ENCODE assay signal across 11 mouse cellular contexts in genomic region chr6:113282969-113283368, GRCm38 (mm10). TPM values are rescaled to one million over a fixed set of nuclear protein-coding genes. Genes with fewer than 3 reads are reported as not detected.
DNase-seq lines count a peak whose midpoint lies in the region; ATAC-seq and TF ChIP-seq lines count a peak whose summit lies in the region.
"Had no signal": no experiment of that assay in that cellular context is flagged by ENCODE, and none has a peak within 500 bp of the region (broad histone marks: within the 10 kb centered on the region; RNA-seq: fewer than 3 reads in every experiment).

No protein-coding gene starts in this region.

- H3K4me3 ChIP-seq in heart, embryonic 10.5 days, result peak overlapping the region; percentile 15; the same call in 1 of the 2 replicates
- H3K4me3 ChIP-seq in forebrain, embryonic 16.5 days (replicated peaks; ENCODE audit: low read length), result peak overlapping the region; percentile 8; the same call in 1 of the 2 replicates
- peak overlapping the region; percentile 34 for H3K4me3 ChIP-seq in midbrain, embryonic 14.5 days (replicated peaks; ENCODE audit: low read depth, low read length)
- no peak overlapping the region for H3K4me3 ChIP-seq in liver, postnatal 0 days (ENCODE audit: low read depth, low read length)

- no peak overlapping the region for H3K27ac ChIP-seq in heart, embryonic 10.5 days
- no peak overlapping the region for H3K27ac ChIP-seq in forebrain, embryonic 16.5 days (ENCODE audit: low read length)
- no peak overlapping the region for H3K27ac ChIP-seq in midbrain, embryonic 14.5 days (replicated peaks; ENCODE audit: low read depth, low read length)
- H3K27ac ChIP-seq in liver, postnatal 0 days (ENCODE audit: low read depth), result no peak overlapping the region

- TF ChIP-seq EP300 in liver, postnatal 0 days (IDR thresholded peaks at IDR 0.05; ENCODE audit: low read depth), result no peak

- H3K9ac ChIP-seq in forebrain, embryonic 16.5 days (replicated peaks; ENCODE audit: low read depth, low read length), result no peak overlapping the region
- H3K9ac ChIP-seq in midbrain, embryonic 14.5 days (replicated peaks; ENCODE audit: low read length), result peak overlapping the region; percentile 37; the same call in 1 of the 2 replicates
- H3K9ac ChIP-seq in liver, postnatal 0 days (replicated peaks), result no peak overlapping the region

- ATAC-seq in forebrain, embryonic 16.5 days, result no peak
- peak; percentile 20; the same call in 1 of the 2 replicates for ATAC-seq in midbrain, embryonic 14.5 days (ENCODE audit: low FRiP score, low TSS enrichment)
- no peak for ATAC-seq in liver, postnatal 0 days

- DNase-seq in heart, embryonic 10.5 days (ENCODE audit: low spot score), result no peak
- no peak for DNase-seq in heart, postnatal 4 days
- DNase-seq in cerebellum, adult 11-12 months, result peak; percentile 50
- peak; percentile 16 for DNase-seq in midbrain, embryonic 14.5 days
- no peak for DNase-seq in urinary bladder, postnatal 25 days (ENCODE audit: low spot score)
- no peak for DNase-seq in liver, postnatal 0 days
- no peak for DNase-seq in spleen, adult 18-20 months
- DNase-seq: adrenal gland, postnatal 10 days had no signal

- peaks cover 19% of the 10 kb centered on the region for H3K4me1 ChIP-seq in heart, embryonic 10.5 days
- H3K4me1 ChIP-seq in forebrain, embryonic 16.5 days (replicated peaks; ENCODE audit: control insufficient read depth, insufficient read depth, low read length), result peaks cover 15% of the 10 kb centered on the region
- H3K4me1 ChIP-seq in midbrain, embryonic 14.5 days (ENCODE audit: control insufficient read depth, insufficient read depth, low read length), result peaks cover 10% of the 10 kb centered on the region; the same call in 1 of the 2 replicates
- peaks cover 3% of the 10 kb centered on the region; the same call in 1 of the 2 replicates for H3K4me1 ChIP-seq in liver, postnatal 0 days (ENCODE audit: insufficient read depth)

- H3K4me2 ChIP-seq in forebrain, embryonic 16.5 days (ENCODE audit: low read length), result peak overlapping the region; percentile 31
- peak overlapping the region; percentile 61 for H3K4me2 ChIP-seq in midbrain, embryonic 14.5 days (ENCODE audit: low read length)
- H3K4me2 ChIP-seq in liver, postnatal 0 days (ENCODE audit: low read depth, low read length), result no peak overlapping the region

- peaks cover 3% of the 10 kb centered on the region; the same call in 1 of the 2 replicates for H3K36me3 ChIP-seq in heart, embryonic 10.5 days
- peaks cover 6% of the 10 kb centered on the region for H3K36me3 ChIP-seq in forebrain, embryonic 16.5 days (ENCODE audit: control insufficient read depth, insufficient read depth)
- H3K36me3 ChIP-seq in midbrain, embryonic 14.5 days (ENCODE audit: control insufficient read depth, insufficient read depth, low read length), result peaks cover 20% of the 10 kb centered on the region; the same call in 1 of the 2 replicates
- peaks cover 5% of the 10 kb centered on the region; the same call in 1 of the 2 replicates for H3K36me3 ChIP-seq in liver, postnatal 0 days (replicated peaks; ENCODE audit: insufficient read depth, low read length)

- no peaks in the 10 kb centered on the region for H3K9me3 ChIP-seq in heart, embryonic 10.5 days
- no peaks in the 10 kb centered on the region for H3K9me3 ChIP-seq in forebrain, embryonic 16.5 days (ENCODE audit: control insufficient read depth, low read length)
- no peaks in the 10 kb centered on the region for H3K9me3 ChIP-seq in midbrain, embryonic 14.5 days (ENCODE audit: control insufficient read depth, low read length)
- H3K9me3 ChIP-seq in liver, postnatal 0 days (ENCODE audit: low read length), result no peaks in the 10 kb centered on the region

- 1% methylated on average over 22 of the region's 22 CpGs for WGBS in heart, embryonic 10.5 days
- under 1% methylated on average over 22 of the region's 22 CpGs for WGBS in forebrain, embryonic 16.5 days
- 2% methylated on average over 19 of the region's 22 CpGs for WGBS in midbrain, embryonic 14.5 days
- WGBS in liver, postnatal 0 days (ENCODE audit: insufficient replicate concordance), result 5% methylated on average over 22 of the region's 22 CpGs

- no peak for TF ChIP-seq CTCF in liver, postnatal 0 days (IDR thresholded peaks at IDR 0.05; ENCODE audit: low read depth)

- peaks cover 50% of the 10 kb centered on the region for H3K27me3 ChIP-seq in heart, embryonic 10.5 days (ENCODE audit: insufficient read depth, poor library complexity, severe bottlenecking)
- H3K27me3 ChIP-seq in forebrain, embryonic 16.5 days (replicated peaks; ENCODE audit: control insufficient read depth, insufficient read depth, low read length), result peaks cover 26% of the 10 kb centered on the region
- peaks cover 31% of the 10 kb centered on the region for H3K27me3 ChIP-seq in midbrain, embryonic 14.5 days (ENCODE audit: control insufficient read depth, insufficient read depth, low read length)
- H3K27me3 ChIP-seq in liver, postnatal 0 days (ENCODE audit: insufficient read depth, low read length), result peaks cover 28% of the 10 kb centered on the region

RNA-seq across cellular contexts. Expression of gene Cpne9, which starts 0.9 kb away (rescaled TPM):
- 0.05 TPM in 1 of 2 replicates, not detected in the other for polyA plus RNA-seq in heart, embryonic 10.5 days (2016; fragmentation: Nextera tagmentation; extraction: Ambion mirVana)
- not detected for total RNA-seq in heart, postnatal 4 days (2021)
- 0.32 and 1.4 TPM in 2 replicates for polyA plus RNA-seq in forebrain, embryonic 16.5 days (2015; fragmentation: Nextera tagmentation; extraction: Ambion mirVana)
- 4.7 and 5.5 TPM in 2 replicates for polyA plus RNA-seq in midbrain, embryonic 14.5 days (2014; fragmentation: Nextera tagmentation; extraction: Ambion mirVana)
- 0.02 and 0.04 TPM in 2 replicates for polyA plus RNA-seq in liver, postnatal 0 days (2015; fragmentation: Nextera tagmentation; extraction: Ambion mirVana)
- total RNA-seq: liver, adult 2 months had no signal
- polyA plus RNA-seq: gonadal fat pad, adult 2 months; liver, adult 2 months had no signal

RNA-seq across cellular contexts. Expression of gene Brpf1, which starts 24.0 kb away (rescaled TPM):
- polyA plus RNA-seq in heart, embryonic 10.5 days (2016; fragmentation: Nextera tagmentation; extraction: Ambion mirVana), result 15.0 and 17.7 TPM in 2 replicates
- total RNA-seq in heart, postnatal 4 days (2021), result 10 to 100 TPM; 21.8 to 23.8 TPM
- polyA plus RNA-seq in forebrain, embryonic 16.5 days (2015; fragmentation: Nextera tagmentation; extraction: Ambion mirVana), result 19.9 and 20.3 TPM in 2 replicates
- polyA plus RNA-seq in midbrain, embryonic 14.5 days (2014; fragmentation: Nextera tagmentation; extraction: Ambion mirVana), result 15.6 and 22.8 TPM in 2 replicates
- polyA plus RNA-seq in liver, postnatal 0 days (2015; fragmentation: Nextera tagmentation; extraction: Ambion mirVana), result 4.1 and 4.8 TPM in 2 replicates

RNA-seq across cellular contexts. Expression of gene Ogg1, which starts 43.8 kb away (rescaled TPM):
- 13.6 and 15.9 TPM in 2 replicates for polyA plus RNA-seq in heart, embryonic 10.5 days (2016; fragmentation: Nextera tagmentation; extraction: Ambion mirVana)
- total RNA-seq in heart, postnatal 4 days (2021), result 1 to 10 TPM; 5.2 to 6.2 TPM
- polyA plus RNA-seq in forebrain, embryonic 16.5 days (2015; fragmentation: Nextera tagmentation; extraction: Ambion mirVana), result 11.3 and 11.9 TPM in 2 replicates
- 9.2 and 9.8 TPM in 2 replicates for polyA plus RNA-seq in midbrain, embryonic 14.5 days (2014; fragmentation: Nextera tagmentation; extraction: Ambion mirVana)
- 3.8 and 4.2 TPM in 2 replicates for polyA plus RNA-seq in liver, postnatal 0 days (2015; fragmentation: Nextera tagmentation; extraction: Ambion mirVana)

RNA-seq across cellular contexts. Expression of gene Mtmr14, which starts 45.3 kb away (rescaled TPM):
- 29.7 and 36.6 TPM in 2 replicates for polyA plus RNA-seq in heart, embryonic 10.5 days (2016; fragmentation: Nextera tagmentation; extraction: Ambion mirVana)
- total RNA-seq in heart, postnatal 4 days (2021), result 10 to 100 TPM; 12.2 to 12.8 TPM
- 42.1 and 44.4 TPM in 2 replicates for polyA plus RNA-seq in forebrain, embryonic 16.5 days (2015; fragmentation: Nextera tagmentation; extraction: Ambion mirVana)
- polyA plus RNA-seq in midbrain, embryonic 14.5 days (2014; fragmentation: Nextera tagmentation; extraction: Ambion mirVana), result 38.6 and 40.4 TPM in 2 replicates
- polyA plus RNA-seq in liver, postnatal 0 days (2015; fragmentation: Nextera tagmentation; extraction: Ambion mirVana), result 15.1 and 16.1 TPM in 2 replicates

Comparison
In these comparisons a context has a peak if more than half of its experiments do, and no peak if none do; other contexts are left out.
1. DNase-seq: peak in cerebellum, adult 11-12 months (single experiment) and midbrain, embryonic 14.5 days (single experiment); none in heart, embryonic 10.5 days (single experiment), heart, postnatal 4 days (single experiment), urinary bladder, postnatal 25 days (single experiment), liver, postnatal 0 days (single experiment) and spleen, adult 18-20 months (0 of 2).